Mouse (Mus musculus) C2C12 (cell line): ENCODE data around the gene Camkmt.

Experiments used
- CTCF ChIP-seq: IDR thresholded peaks from one replicate; pipeline ENCODE4 v1.5.1; 2011; ENCODE audit not compliant: control insufficient read depth, insufficient read depth, insufficient read length
- FOSL1 ChIP-seq: IDR thresholded peaks from one replicate; pipeline ENCODE4 v1.8.0; 2011; ENCODE audit warnings: mild to moderate bottlenecking, low read length; ENCODE audit not compliant: poor library complexity, insufficient read depth, severe bottlenecking
- MYOD1 ChIP-seq: IDR thresholded peaks from one replicate; pipeline ENCODE4 v1.6.1; 2011; ENCODE audit warnings: low read depth; ENCODE audit not compliant: control insufficient read depth, insufficient read length
- MYOG ChIP-seq: IDR thresholded peaks from one replicate; pipeline ENCODE4 v1.6.1; 2011; ENCODE audit not compliant: control insufficient read depth, insufficient read length; ENCODE audit errors: extremely low read depth
- USF1 ChIP-seq: IDR thresholded peaks from one replicate; pipeline ENCODE4 v1.6.1; 2011; ENCODE audit warnings: low read depth, mild to moderate bottlenecking, control low read depth, moderate library complexity

DNA sequence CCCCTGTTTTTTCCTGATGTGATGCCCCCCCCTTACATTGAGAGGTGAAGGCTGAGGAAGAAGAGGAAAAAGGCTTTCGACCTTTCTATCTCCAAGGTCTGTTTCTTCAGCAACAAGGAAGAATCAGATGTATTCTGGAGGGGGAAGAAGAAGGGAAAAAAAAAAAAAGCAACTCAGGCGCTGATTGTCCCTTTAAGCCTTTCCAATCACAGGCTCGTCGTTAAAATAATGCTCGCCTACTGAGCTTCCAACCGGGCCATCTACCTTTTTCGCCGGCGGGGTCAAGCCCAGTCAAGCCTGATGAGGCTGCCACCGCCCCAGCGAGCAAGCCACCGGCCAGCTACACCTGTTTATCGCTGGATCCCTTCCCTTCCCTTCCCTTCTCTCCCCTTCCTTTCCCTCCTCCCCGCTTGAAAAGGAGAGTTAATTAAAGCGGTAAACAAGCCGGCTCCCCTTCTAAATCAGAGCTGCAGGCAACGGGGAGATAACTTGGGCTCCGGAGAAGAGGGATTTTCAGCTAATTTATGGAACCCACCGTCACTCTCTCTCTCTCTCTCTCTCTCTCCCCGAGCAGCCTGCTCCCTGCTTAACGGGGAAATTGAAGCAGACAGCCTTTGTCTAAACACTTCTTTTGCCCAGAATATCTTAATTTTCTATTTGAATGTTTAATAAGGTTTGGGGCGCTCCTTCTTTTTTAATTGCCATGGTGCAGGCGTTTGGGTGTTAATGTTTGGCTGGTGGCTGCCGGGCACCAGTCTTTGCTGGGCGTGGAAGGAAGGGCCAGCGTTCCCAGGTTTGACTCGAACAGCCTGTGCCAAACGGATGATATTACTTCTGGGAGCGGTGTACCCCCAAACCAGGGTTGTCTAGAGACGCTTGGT is 395.0 kb downstream of the Camkmt start:
- TF ChIP-seq MYOD1 (no peak), USF1 (no peak), CTCF (no peak), MYOG (no peak), FOSL1 (no peak)
